Comparison of ENCODE assay signal across 15 mouse cellular contexts in the genomic region with DNA sequence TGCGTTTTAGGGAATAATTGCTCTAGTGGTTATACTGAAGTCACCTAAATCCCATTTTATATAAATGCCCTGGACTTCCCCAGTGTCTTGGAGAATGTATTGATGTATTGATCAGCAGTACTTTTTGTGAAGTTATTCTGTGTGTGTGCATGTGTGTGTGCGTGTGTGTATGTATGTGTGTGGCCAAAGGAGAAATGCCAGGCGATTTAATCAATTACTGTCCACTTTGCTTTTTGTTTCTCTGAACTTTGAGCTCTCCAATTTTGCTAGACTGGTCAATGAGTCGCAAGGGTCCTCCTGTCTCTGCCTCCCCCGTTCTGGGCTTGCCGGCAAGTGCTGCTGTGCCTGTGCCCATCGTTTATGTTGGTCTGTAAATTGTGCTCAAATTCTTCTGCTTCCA.
"Had no signal": no experiment of that assay in that cellular context is flagged by ENCODE, and none has a peak within 500 bp of the region (broad histone marks: within the 10 kb centered on the region; RNA-seq: fewer than 3 reads in every experiment).

No protein-coding gene starts in this region.

- H3K27me3 ChIP-seq: neural tube, embryonic 15.5 days; stomach, embryonic 15.5 days had no signal

- H3K4me3 ChIP-seq: neural tube, embryonic 15.5 days; stomach, embryonic 15.5 days had no signal

- H3K27ac ChIP-seq: neural tube, embryonic 15.5 days; stomach, embryonic 15.5 days; stomach, postnatal 0 days had no signal

- H3K4me1 ChIP-seq: neural tube, embryonic 15.5 days; stomach, embryonic 15.5 days had no signal

- H3K36me3 ChIP-seq: neural tube, embryonic 15.5 days; stomach, embryonic 15.5 days had no signal

- H3K9ac ChIP-seq: neural tube, embryonic 15.5 days; stomach, embryonic 15.5 days had no signal

- H3K9me3 ChIP-seq: neural tube, embryonic 15.5 days; stomach, embryonic 15.5 days had no signal

- H3K4me2 ChIP-seq: neural tube, embryonic 15.5 days; stomach, embryonic 15.5 days had no signal

- DNase-seq: retina, postnatal 1 day; right cerebral cortex, adult 18-20 months; right cerebral cortex, postnatal 14 days; right cerebral cortex, postnatal 25 days; right cerebral cortex, postnatal 4 days; spleen, adult 18-20 months; thymus, adult 18-20 months; thymus, adult 2 months; thymus, postnatal 14 days; thymus, postnatal 25 days; thymus, postnatal 36 days; thymus, postnatal 4 days had no signal
